Mouse (Mus musculus) CD4-positive helper T cell, adult 2 months (primary cell): ENCODE data around the gene En2.

ENCODE experiments used
- DNase-seq: peaks from one replicate; pipeline ENCODE4 v3.0.0-alpha.2; 2012; ENCODE audit warnings: low read depth, missing footprints, low spot score

Gene En2

GRCm38 (mm10) chr5:28178322-28178721 lies 12.8 kb downstream of the En2 start:
- no peak for DNase-seq

DNA sequence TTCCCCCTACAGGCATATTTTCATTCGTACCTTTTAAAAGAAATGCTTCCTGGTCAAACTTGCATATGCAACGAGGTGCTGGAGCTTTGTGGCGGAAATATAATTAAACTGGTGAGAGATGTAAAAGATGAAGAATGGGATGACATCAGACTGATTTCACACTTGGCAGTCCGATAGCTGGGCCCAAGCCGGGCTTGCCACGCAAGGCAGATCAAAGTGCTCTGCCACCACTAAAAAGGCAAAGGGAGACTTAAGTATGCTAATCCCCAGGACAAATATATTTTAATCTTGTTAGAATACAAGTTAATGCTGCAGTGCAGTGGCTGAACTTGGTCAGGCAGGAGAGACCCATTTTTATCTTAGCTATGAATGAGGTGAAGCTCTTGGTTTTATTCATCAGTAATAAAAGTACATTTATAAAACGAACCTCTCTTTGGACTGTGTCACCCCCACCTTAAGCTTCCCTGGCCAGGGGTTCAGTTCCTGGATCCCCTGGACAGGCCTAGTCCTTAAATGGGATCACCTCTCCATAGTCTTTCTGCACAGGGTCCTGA lies 13.8 kb downstream of the En2 start:
- DNase-seq = no peak

DNA sequence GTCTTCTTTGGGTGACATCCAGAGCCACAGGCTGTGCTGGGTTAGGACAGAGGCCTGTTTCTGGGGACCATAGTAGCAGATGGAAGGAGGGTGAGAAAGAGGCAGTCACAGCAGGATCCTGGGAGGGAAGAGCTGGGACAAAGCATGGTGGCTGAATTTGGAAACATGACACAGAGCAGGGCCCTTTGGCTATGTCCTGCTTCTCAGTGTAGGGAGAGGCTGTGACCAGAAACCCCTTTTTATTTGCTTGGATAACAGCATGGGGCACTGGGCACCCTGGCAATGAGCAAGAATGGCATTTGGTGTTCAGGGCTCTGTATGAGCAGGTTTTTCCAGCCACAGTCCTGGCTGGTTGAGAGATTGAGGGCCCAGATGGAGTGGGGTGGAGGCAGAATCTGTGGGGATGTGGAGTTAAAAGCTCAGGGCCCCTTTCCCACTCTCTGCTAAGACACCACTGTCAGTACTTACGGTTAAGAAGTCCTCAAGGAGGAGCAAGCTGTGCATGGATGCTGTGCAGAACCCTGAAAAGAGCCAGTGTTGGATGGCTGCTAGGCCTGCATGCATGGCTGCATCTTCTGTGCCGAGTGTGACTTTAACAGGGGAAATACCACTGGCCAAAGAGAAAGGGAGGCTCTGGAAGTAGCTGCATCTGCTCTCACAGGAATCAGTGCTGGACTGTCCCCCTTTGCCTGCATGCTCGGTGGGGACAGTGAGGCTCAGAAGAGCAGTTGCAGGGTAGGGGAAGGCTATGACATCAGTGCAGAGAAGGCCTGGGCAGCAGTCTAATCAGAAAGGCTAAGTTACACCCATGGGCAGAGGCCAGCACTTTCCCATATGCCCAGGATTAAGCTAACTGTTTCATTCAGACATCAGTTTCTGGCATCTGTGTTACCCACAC lies 26.0 kb downstream of the En2 start:
- no peak for DNase-seq

- no peak for DNase-seq
Measured at GRCm38 (mm10) chr5:28192099-28192454, 26.6 kb downstream of the En2 start.

GRCm38 (mm10) chr5:28195473-28195872 lies 30.0 kb downstream of the En2 start:
- no peak for DNase-seq

GRCm38 (mm10) chr5:28199089-28199873 lies 33.8 kb downstream of the En2 start:
- no peak for DNase-seq

- DNase-seq = no peak
Measured at GRCm38 (mm10) chr5:28203086-28203485, 37.6 kb downstream of the En2 start.

DNA sequence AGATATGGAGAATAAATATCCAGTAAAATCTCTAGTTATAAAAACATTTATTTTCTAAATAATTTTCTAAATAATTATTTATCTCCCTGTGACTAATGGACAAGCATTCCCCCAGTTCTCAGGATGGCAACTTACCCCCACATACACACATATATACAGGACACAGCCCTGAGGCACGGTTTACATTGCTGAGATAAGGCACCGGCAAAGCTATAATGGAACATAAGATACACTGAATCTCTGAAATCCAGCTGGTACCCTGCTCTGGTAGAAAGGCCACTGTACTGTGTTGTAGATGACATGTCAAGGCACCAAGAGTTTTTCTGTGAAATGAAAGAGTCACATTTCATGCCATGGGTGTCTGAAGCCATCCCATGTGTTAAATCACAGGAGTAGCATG lies 39.2 kb downstream of the En2 start:
- DNase-seq = no peak

DNA sequence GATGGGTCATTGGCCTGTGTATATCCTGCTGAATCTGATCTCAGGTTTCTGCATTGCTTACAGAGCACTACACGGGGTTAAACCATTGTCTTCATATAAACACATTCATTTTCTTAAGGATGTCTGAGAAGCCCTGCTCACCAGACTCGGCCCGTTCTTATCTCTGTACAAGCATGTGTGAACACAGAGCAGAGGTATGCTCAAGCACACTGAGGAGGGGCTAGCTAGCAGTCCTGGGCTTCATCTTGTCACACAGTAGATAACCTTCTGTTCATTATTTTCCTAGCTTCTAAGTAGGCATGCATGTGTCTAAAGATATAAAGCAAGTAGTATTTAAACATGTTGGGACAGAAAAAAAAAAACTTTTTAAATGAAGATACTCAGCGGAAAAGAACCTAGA lies 41.0 kb downstream of the En2 start:
- no peak for DNase-seq

DNA sequence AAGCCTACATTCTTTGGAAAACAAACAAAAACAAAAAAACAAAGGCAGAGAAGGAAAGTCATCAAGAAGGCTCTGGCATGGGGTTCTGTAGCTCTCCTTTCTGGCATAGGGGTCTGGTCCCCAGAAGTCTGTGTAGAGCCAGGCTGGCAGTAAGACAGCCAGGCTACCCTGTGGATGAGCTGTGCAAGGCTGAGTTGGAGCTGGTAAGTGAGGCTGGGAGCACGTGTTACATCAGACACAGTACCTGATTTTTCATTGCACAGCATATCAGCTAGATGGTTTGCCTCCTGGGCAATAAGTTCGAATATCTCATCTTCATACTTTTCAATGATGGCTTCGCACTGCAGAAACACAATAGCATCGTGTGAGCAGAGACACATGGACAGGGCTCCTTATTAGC lies 41.5 kb downstream of the En2 start:
- DNase-seq = no peak

DNA sequence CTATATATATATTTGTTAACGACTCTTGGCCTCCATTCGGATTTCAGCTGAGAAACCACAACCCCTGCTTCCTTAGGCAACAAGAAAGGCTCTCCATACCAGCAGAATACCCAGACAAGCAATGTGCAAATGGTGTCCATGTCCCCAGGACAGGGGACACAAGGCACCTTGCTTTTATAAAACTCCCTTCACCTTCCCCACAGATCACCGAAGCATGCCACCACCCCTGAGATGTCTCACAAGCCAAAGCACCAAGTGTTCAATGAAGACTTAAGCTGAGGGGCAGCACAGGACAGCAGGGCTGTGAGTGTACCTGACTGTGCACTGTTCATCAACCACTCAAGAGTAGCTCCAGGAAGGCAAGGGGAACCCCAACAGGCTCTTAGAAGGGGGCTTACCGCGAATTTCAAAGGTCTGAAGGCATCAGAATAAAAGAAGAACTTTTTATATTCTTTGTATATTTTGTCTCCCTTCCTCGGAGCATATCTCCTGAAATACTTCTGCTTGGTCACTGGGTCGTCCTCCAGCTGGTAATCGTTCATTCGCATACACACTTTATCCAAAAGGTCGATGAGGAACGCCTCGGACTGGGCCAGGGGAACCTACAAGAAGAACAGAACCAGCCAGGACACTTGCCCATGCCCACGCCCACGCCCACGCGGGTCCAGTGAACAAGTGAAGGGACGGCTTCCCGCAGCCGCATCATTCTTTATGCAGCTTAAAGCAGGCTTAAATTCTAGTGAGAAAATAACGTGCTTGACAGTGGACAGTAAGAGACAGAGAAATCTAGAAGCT lies 43.4 kb downstream of the En2 start:
- no peak for DNase-seq

DNA sequence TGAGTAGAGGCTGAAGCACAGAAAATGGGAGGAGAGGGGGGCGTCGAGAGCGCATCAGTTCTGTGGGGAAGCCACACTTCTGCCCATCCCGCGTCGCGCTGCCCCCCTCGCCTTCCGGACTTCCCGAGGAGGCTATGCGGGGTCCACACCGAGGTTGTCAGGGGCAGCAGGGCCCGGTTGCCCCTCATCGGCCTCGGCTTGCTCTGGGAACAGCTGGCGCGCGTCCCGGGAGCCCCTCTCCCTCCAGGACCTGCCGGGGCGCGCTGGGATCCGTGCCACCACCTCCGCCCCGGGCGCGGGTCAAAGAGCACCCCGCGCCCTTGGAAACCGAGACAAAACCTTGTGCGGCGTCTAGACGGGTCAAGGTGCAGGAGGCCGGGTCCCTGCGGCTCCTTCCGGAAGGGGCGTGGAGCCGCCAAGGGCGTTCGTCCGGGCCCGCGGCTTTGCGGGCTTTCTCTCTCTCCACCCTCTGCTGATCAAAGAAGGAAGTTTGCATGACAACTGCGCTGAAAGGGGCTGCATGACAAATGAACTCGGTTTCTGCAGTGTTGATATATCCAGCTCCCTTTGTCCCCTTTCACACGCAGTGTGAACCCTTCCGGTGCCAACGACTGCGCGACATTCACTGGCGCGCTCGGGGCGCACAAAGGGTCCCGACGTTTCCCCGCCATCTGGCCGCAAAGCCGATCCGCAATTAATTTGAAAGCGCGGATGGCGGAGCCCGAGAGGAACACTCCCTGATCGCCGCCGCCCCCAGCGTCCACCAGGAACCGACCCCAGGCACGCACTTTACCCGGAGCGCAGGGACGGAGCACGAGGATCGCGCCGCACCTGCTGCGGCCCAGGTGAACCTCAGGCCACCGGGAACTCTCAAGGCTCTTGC lies 44.3 kb downstream of the En2 start:
- peak; percentile 25 for DNase-seq

DNA sequence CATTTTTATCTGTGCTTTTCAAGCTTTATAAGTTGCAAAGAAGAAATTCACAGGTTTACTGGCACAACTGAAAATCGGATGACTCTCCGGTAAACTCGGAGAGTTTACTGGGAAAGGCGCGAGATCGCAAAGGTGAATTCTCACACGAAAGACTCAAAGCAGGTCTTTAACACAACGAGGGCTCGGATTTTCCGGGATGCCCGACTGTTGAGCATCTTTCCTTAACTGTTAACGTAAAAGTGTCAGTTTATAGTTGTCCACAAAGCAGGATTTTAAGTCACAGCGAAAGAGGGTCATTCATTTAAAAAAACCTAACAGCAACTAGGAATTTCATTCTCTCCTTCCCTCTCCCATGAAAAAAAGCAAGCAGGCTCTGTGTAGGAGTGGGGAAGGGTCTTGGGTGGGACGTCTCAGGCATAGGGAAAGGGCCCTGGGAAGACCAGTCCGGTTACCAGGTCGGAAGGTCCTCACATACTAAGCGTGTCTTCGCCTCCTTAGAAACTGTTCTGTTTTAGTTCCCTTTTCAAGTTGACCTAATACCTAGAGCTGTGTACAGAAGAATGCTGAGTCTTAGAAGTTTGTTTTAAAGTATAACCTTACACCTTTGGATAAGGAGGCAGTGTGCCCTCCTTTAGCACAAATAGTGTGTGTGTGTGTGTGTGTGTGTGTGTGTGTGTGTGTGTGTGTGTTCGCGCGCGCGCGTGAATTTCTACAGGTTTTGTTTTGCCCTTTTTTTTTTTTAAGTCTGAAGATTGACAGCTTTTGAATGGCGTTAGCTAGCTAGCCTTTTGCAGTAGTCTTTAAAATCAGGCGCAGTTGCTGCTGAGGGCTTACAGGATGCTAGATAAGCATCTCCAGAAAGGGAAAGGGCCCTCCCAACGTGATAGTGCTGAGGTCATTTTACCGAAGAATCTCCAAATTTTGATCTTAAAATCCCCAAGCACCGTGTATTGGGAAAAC lies 45.4 kb downstream of the En2 start:
- peak; percentile 5 for DNase-seq

- no peak for DNase-seq
Measured at GRCm38 (mm10) chr5:28211651-28212310, 46.3 kb downstream of the En2 start.

- DNase-seq = no peak
Measured at GRCm38 (mm10) chr5:28213441-28213840, 47.9 kb downstream of the En2 start.

GRCm38 (mm10) chr5:28219596-28219995 lies 54.1 kb downstream of the En2 start:
- DNase-seq = no peak
